Mouse (Mus musculus) heart, adult 2 months (tissue): Measurements from ENCODE around the gene Rpsa. TPM values are rescaled to one million over a fixed set of nuclear protein-coding genes. Genes with fewer than 3 reads are reported as not detected.

ENCODE experiments used
- DNase-seq, 2 experiments: peaks; one replicate each; pipeline ENCODE4 v3.0.0; 2021
- H3K27ac ChIP-seq: fragments of 200-600 bp; 2 replicates; pipeline ENCODE4 v1.8.1; 2022
- H3K27me3 ChIP-seq: fragments of 200-500 bp; 2 replicates; pipeline ENCODE4 v1.6.1; 2012; ENCODE audit warnings: mild to moderate bottlenecking, low read length, inconsistent platforms, mixed read lengths; ENCODE audit not compliant: control insufficient read depth, insufficient read depth
- H3K36me3 ChIP-seq: fragments of 200-500 bp; 2 replicates; pipeline ENCODE4 v1.6.1; 2012; ENCODE audit warnings: low read length, inconsistent platforms; ENCODE audit not compliant: control insufficient read depth, insufficient read depth
- H3K4me1 ChIP-seq: fragments of 200-500 bp; 2 replicates; pipeline ENCODE4 v1.6.1; 2011; ENCODE audit warnings: low read length; ENCODE audit not compliant: control insufficient read depth, insufficient read depth
- H3K4me3 ChIP-seq: fragments of 200-600 bp; 2 replicates; pipeline ENCODE4 v1.8.1; 2022
- H3K79me2 ChIP-seq: fragments of 200-500 bp; replicated peaks from 2 replicates; pipeline ENCODE4 v1.6.1; 2012; ENCODE audit warnings: mild to moderate bottlenecking, inconsistent platforms, low read length, moderate library complexity, mixed read lengths; ENCODE audit not compliant: control insufficient read depth, insufficient read depth
- H3K9ac ChIP-seq: fragments of 200-500 bp; 2 replicates; pipeline ENCODE4 v1.6.1; 2012; ENCODE audit warnings: low read depth, mild to moderate bottlenecking, control low read depth, inconsistent platforms, low read length, mixed read lengths
- CTCF ChIP-seq: fragments of 200-600 bp; IDR thresholded peaks from 2 replicates; pipeline ENCODE4 v1.8.1; 2022; ENCODE audit warnings: antibody characterized with exemption, mild to moderate bottlenecking, moderate library complexity
- EP300 ChIP-seq: fragments of 200-500 bp; IDR thresholded peaks from 2 replicates; pipeline ENCODE4 v1.6.1; 2011; ENCODE audit warnings: low read depth, low read length, control low read depth; ENCODE audit not compliant: insufficient read depth
- POLR2A ChIP-seq: fragments of 200-500 bp; IDR thresholded peaks from 2 replicates; pipeline ENCODE4 v1.6.1; 2011; ENCODE audit warnings: mild to moderate bottlenecking, low read depth, low read length, control low read depth; ENCODE audit not compliant: insufficient read depth
- WGBS: fragments of 180-500 bp; shearing (Covaris S2); methylation state at CpG from one replicate; pipeline ENCODE4 v1.1.7; 2018; 5-methylcytosine and 5-hydroxymethylcytosine counted together
- intact Hi-C: fragments of 180-260 bp; cut with DNase I; formaldehyde crosslinking; loops from one replicate; pipeline ENCODE4 v1.15.1; 2025
- polyA plus RNA-seq: library from polyadenylated mRNA; depleted of rRNA; stranded (reverse); fragments of >200 nt; gene quantifications from 2 replicates; pipeline ENCODE4 v1.2.3, GENCODE M21; 2012; rRNA removed
- total RNA-seq, 2 experiments: library from RNA; stranded (reverse); gene quantifications; 2 replicates each; pipeline ENCODE4 v1.2.3; 2021

Gene Rpsa
- total and polyA plus RNA-seq, 3 experiments: 457 to 1,018 (median 528) TPM

- H3K27me3 ChIP-seq: no peaks in the 10 kb centered on the region
- DNase-seq: no peak
- H3K4me3 ChIP-seq: no peak overlapping the region
- no peak overlapping the region for H3K27ac ChIP-seq
- H3K79me2 ChIP-seq: no peaks in the 10 kb centered on the region
- no peaks in the 10 kb centered on the region for H3K4me1 ChIP-seq
- H3K9ac ChIP-seq: no peak overlapping the region
- intact Hi-C loops: no loop called here
- TF ChIP-seq CTCF (no peak), EP300 (no peak), POLR2A (no peak)
- 87% methylated on average over 16 of the region's 16 CpGs for WGBS
- H3K36me3 ChIP-seq: no peaks in the 10 kb centered on the region
Measured at GRCm38 (mm10) chr9:120163862-120164261, 36.4 kb downstream of the Rpsa start.

- WGBS: 54% methylated on average over 11 of the region's 11 CpGs
- no peak for TF ChIP-seq POLR2A
- TF ChIP-seq CTCF: no peak
- TF ChIP-seq EP300: no peak
- H3K27ac ChIP-seq: no peak overlapping the region
Measured at GRCm38 (mm10) chr9:120167826-120168225, 40.3 kb downstream of the Rpsa start.

DNA sequence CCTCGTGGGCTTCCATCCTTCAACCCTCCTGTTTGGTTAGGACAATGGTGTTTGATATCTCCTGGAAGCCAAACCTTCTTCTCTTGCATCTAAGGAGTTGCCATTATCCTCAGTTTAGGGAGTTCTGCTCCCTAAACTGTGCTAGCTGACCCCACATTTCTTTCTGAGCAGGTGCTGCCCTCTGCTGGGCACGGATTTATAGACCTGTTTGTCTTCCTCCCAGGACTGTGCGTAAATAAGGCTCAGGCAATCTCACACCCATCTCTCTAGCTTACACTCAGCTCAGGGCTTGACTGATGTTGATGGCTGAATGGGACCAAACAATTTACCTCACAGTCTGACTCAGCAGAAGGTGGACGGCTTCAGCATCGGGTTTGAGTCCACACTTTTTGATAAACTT, 43.8 kb downstream of the Rpsa start:
- Histone ChIP-seq H3K4me3 (no peak overlapping the region), H3K36me3 (no peaks in the 10 kb centered on the region), H3K27me3 (no peaks in the 10 kb centered on the region), H3K27ac (no peak overlapping the region), H3K79me2 (no peaks in the 10 kb centered on the region), H3K9ac (no peak overlapping the region), H3K4me1 (no peaks in the 10 kb centered on the region)
- TF ChIP-seq POLR2A: no peak
- no peak for TF ChIP-seq EP300
- TF ChIP-seq CTCF: peak; percentile 72
- intact Hi-C loops: loop anchor here (2.0 kb wide), 1 partner anchor 30 kb away; no protein-coding TSS in a partner anchor
- DNase-seq: peak; percentile 28 to 61
- WGBS: 37% methylated on average over 5 of the region's 5 CpGs

More at GRCm38 (mm10) chr9:120167826-120168225, 40.3 kb downstream of the Rpsa start:
- H3K4me1 ChIP-seq: no peaks in the 10 kb centered on the region
- no peaks in the 10 kb centered on the region for H3K27me3 ChIP-seq
- no peaks in the 10 kb centered on the region for H3K36me3 ChIP-seq
- H3K79me2 ChIP-seq: no peaks in the 10 kb centered on the region
- DNase-seq: no peak
- no peak overlapping the region for H3K4me3 ChIP-seq
- intact Hi-C loops: no loop called here
- no peak overlapping the region for H3K9ac ChIP-seq

- no peak overlapping the region for H3K9ac ChIP-seq
- TF ChIP-seq CTCF: no peak
- no peak for TF ChIP-seq POLR2A
- TF ChIP-seq EP300: no peak
- no peaks in the 10 kb centered on the region for H3K27me3 ChIP-seq
- H3K79me2 ChIP-seq: no peaks in the 10 kb centered on the region
- H3K36me3 ChIP-seq: no peaks in the 10 kb centered on the region
- H3K4me3 ChIP-seq: no peak overlapping the region
- 83% methylated on average over 18 of the region's 18 CpGs for WGBS
- DNase-seq: no peak
- intact Hi-C loops: no loop called here
- H3K27ac ChIP-seq: no peak overlapping the region
- no peaks in the 10 kb centered on the region for H3K4me1 ChIP-seq
Measured at GRCm38 (mm10) chr9:120174436-120175137, 47.1 kb downstream of the Rpsa start.

DNA sequence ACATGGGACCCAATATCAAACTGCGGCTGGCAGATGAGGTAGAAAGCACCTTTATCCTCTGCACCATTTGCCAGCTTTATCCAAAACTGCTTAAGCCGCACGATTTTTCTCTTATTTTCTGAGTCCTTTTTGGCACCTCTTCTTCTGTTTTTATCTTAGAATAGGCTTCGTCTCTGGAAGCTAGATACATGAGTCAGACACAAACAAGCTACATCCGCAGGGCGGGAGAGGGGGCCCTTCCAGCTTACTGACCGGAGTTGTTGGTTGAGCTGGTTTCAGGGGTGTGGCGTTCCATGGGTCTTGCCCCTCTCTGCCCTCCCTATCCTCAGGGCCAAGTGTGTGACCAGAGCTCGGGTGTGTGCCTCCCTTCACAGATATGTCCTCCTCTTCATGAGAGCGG, 51.3 kb downstream of the Rpsa start:
- intact Hi-C loops: no loop called here
- TF ChIP-seq EP300 (no peak), CTCF (no peak), POLR2A (no peak)
- no peak overlapping the region for H3K27ac ChIP-seq

More for the DNA sequence above, 51.3 kb downstream of the Rpsa start:
- Histone ChIP-seq H3K4me1 (no peaks in the 10 kb centered on the region), H3K4me3 (no peak overlapping the region), H3K9ac (no peak overlapping the region), H3K36me3 (no peaks in the 10 kb centered on the region), H3K27me3 (no peaks in the 10 kb centered on the region), H3K79me2 (no peaks in the 10 kb centered on the region)
- no peak for DNase-seq
- 57% methylated on average over 10 of the region's 10 CpGs for WGBS

Other genes starting within 250 kb of the Rpsa start
- 10 to 100 TPM; 20.7 to 21.6 TPM for gene Wdr48, start 232.8 kb upstream of the Rpsa start, total RNA-seq
- 22.9 and 39.5 TPM in 2 replicates for gene Wdr48, start 232.8 kb upstream of the Rpsa start, polyA plus RNA-seq
- gene Gorasp1, start 190.1 kb upstream of the Rpsa start, total RNA-seq: 10 to 100 TPM; 32.2 to 35.9 TPM
- 16.8 and 25.0 TPM in 2 replicates for gene Gorasp1, start 190.1 kb upstream of the Rpsa start, polyA plus RNA-seq
- gene Ttc21a, start 190.1 kb upstream of the Rpsa start, total RNA-seq: not detected
- 0.70 TPM in 1 of 2 replicates, not detected in the other for gene Ttc21a, start 190.1 kb upstream of the Rpsa start, polyA plus RNA-seq
- gene Csrnp1, start 143.0 kb upstream of the Rpsa start, total RNA-seq: 10 to 100 TPM; 21.1 to 21.6 TPM
- 23.6 and 28.7 TPM in 2 replicates for gene Csrnp1, start 143.0 kb upstream of the Rpsa start, polyA plus RNA-seq
- 100 to 1,000 TPM; 118 to 133 TPM for gene Xirp1, start 104.1 kb upstream of the Rpsa start, total RNA-seq
- 55.5 and 72.8 TPM in 2 replicates for gene Xirp1, start 104.1 kb upstream of the Rpsa start, polyA plus RNA-seq
- 1 to 10 TPM; 1.2 to 3.7 TPM for gene Cx3cr1, start 57.8 kb upstream of the Rpsa start, total RNA-seq
- gene Cx3cr1, start 57.8 kb upstream of the Rpsa start, polyA plus RNA-seq: 4.4 and 6.4 TPM in 2 replicates
- gene Ccr8, start 35.6 kb upstream of the Rpsa start, total RNA-seq: not detected
- gene Ccr8, start 35.6 kb upstream of the Rpsa start, polyA plus RNA-seq: not detected in 2 replicates
- 10 to 100 TPM; 18.4 to 22.7 TPM for gene Slc25a38, start 17.3 kb upstream of the Rpsa start, total RNA-seq
- gene Slc25a38, start 17.3 kb upstream of the Rpsa start, polyA plus RNA-seq: 29.1 and 32.1 TPM in 2 replicates
- gene Mobp, start 22.0 kb downstream of the Rpsa start, total RNA-seq: not detected
- 0.09 TPM in 1 of 2 replicates, not detected in the other for gene Mobp, start 22.0 kb downstream of the Rpsa start, polyA plus RNA-seq
- gene Myrip, start 173.8 kb downstream of the Rpsa start, total RNA-seq: 1 to 10 TPM; 5.4 to 6.2 TPM
- gene Myrip, start 173.8 kb downstream of the Rpsa start, polyA plus RNA-seq: 1.5 and 1.8 TPM in 2 replicates